Mouse (Mus musculus) embryonic facial prominence, embryonic 11.5 days (tissue): ENCODE data around the gene 3110082I17Rik. TPM values are rescaled to one million over a fixed set of nuclear protein-coding genes. Genes with fewer than 3 reads are reported as not detected.

ENCODE experiments used
- ATAC-seq: fragments of 200-750 bp; cut with Nextera tagmentation; replicated peaks from 2 replicates; pipeline ENCODE4 v1.8.0; 2017; ENCODE audit warnings: low read depth; ENCODE audit not compliant: insufficient number of reproducible peaks, low FRiP score, low TSS enrichment
- DNase-seq: peaks from one replicate; pipeline ENCODE4 v3.0.0-alpha.2; 2015; ENCODE audit warnings: low spot score
- H3K27ac ChIP-seq: fragments of 300-500 bp; sonication (generic); replicated peaks from 2 replicates; pipeline ENCODE4 v1.5.1; 2014; ENCODE audit warnings: mild to moderate bottlenecking, low read depth, low read length, control low read depth
- H3K27me3 ChIP-seq: fragments of 300-500 bp; sonication (generic); 2 replicates; pipeline ENCODE4 v1.6.1; 2014; ENCODE audit warnings: mild to moderate bottlenecking, low read length, moderate library complexity, mixed read lengths; ENCODE audit not compliant: control insufficient read depth, insufficient read depth
- H3K36me3 ChIP-seq: fragments of 300-500 bp; sonication (generic); replicated peaks from 2 replicates; pipeline ENCODE4 v1.6.1; 2014; ENCODE audit warnings: low read depth, mild to moderate bottlenecking, low read length, moderate library complexity, mixed read lengths; ENCODE audit not compliant: control insufficient read depth, insufficient read depth
- H3K4me1 ChIP-seq: fragments of 300-500 bp; sonication (generic); 2 replicates; pipeline ENCODE4 v1.6.1; 2014; ENCODE audit warnings: low read length, mixed read lengths; ENCODE audit not compliant: control insufficient read depth, insufficient read depth
- H3K4me2 ChIP-seq: fragments of 300-500 bp; sonication (generic); 2 replicates; pipeline ENCODE4 v1.6.1; 2014; ENCODE audit warnings: low read depth, mild to moderate bottlenecking, control low read depth, low read length, moderate library complexity
- H3K4me3 ChIP-seq: fragments of 300-500 bp; sonication (generic); 2 replicates; pipeline ENCODE4 v1.5.1; 2014; ENCODE audit warnings: low read depth, low read length, control low read depth
- H3K9ac ChIP-seq: fragments of 300-500 bp; sonication (generic); replicated peaks from 2 replicates; pipeline ENCODE4 v1.6.1; 2014; ENCODE audit warnings: mild to moderate bottlenecking, control low read depth, low read length
- H3K9me3 ChIP-seq: fragments of 300-500 bp; sonication (generic); replicated peaks from 2 replicates; pipeline ENCODE4 v1.6.1; 2016; ENCODE audit warnings: mild to moderate bottlenecking, low read length, inconsistent platforms, mixed read lengths; ENCODE audit not compliant: control insufficient read depth
- WGBS: fragments of 180-500 bp; shearing (Covaris S2); extraction: QIAGEN DNeasy Blood & Tissue Kit; methylation state at CpG from one replicate; pipeline ENCODE4 v1.1.7; 2014; 5-methylcytosine and 5-hydroxymethylcytosine counted together
- polyA plus RNA-seq: library from polyadenylated mRNA; unstranded; fragments of >200 nt; fragmentation: Nextera tagmentation; extraction: Ambion mirVana; gene quantifications from 2 replicates; pipeline ENCODE4 v1.2.1, GENCODE M21; 2014

The 3110082I17Rik gene
- polyA plus RNA-seq, 1 experiment from 2014 or later = 27.1 TPM

- ATAC-seq (no peak), DNase-seq (no peak)
- no peak overlapping the region for H3K4me3 ChIP-seq
- H3K9ac ChIP-seq = no peak overlapping the region
- no peak overlapping the region for H3K27ac ChIP-seq
- no peaks in the 10 kb centered on the region for H3K36me3 ChIP-seq
- no peaks in the 10 kb centered on the region for H3K9me3 ChIP-seq
- no peaks in the 10 kb centered on the region for H3K4me1 ChIP-seq
- WGBS = 85% methylated on average over 4 of the region's 4 CpGs
- no peaks in the 10 kb centered on the region for H3K27me3 ChIP-seq
- H3K4me2 ChIP-seq = no peak overlapping the region
These were observed 46.8 kb downstream of the 3110082I17Rik start for GRCm38 (mm10) chr5:139413545-139413944.

DNA sequence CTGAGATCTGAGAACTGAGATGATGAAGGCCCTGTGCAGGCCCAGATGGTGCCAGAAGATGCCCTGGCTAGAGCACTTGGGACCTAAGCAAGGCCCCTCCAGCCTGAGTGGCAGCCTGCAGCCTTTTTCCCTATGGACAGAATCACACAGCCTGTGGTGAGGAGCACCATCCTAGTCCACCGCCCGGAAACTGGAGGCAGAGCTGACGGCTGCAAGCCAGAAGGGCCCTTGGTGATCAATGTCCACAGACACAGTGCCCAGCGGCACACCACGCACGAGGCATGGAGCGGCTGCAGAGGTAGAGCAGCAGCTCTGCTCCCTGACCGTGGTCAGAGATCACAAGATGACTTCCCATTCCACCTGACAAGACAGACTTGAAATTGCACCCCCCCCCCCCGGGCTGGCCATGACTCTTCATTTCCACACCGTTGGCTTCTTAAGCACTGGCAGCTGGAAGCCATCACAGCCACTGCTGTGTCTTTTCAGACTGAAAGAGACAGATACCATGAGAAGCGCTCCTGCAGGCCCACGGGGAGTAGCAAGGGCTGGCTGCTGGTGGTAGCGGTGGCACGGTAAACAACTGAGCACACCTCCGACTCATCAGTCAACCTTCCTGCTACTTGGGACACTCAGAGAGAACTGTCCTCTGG lies 48.5 kb downstream of the 3110082I17Rik start:
- no peak overlapping the region for H3K4me2 ChIP-seq
- WGBS = 84% methylated on average over 15 of the region's 15 CpGs
- H3K27me3 ChIP-seq = no peaks in the 10 kb centered on the region
- ATAC-seq (no peak), DNase-seq (no peak)
- no peak overlapping the region for H3K4me3 ChIP-seq
- H3K27ac ChIP-seq = no peak overlapping the region
- H3K9ac ChIP-seq = no peak overlapping the region
- no peaks in the 10 kb centered on the region for H3K36me3 ChIP-seq
- H3K4me1 ChIP-seq = no peaks in the 10 kb centered on the region
- no peaks in the 10 kb centered on the region for H3K9me3 ChIP-seq

DNA sequence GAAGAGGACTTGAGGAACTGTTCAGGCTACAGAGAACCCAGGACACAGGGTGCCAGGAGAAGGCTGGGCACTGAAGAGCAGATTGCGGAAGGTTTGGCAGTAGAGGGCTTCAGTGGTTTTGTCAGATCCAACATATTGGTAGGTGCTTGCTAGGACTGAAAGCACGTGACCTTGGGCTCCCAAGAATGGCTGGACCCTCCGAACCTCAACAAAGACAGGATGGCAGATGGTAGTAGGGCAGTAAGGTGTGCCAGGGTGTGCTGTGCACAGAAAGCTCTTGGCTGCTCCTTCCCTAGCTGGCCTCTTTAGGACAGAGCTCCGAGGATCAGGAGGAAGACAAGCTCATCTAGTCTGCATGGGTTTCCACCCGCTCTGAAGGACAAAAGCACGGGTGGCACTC lies 49.2 kb downstream of the 3110082I17Rik start:
- Histone ChIP-seq H3K36me3 (no peaks in the 10 kb centered on the region), H3K9ac (no peak overlapping the region), H3K9me3 (no peaks in the 10 kb centered on the region), H3K4me3 (no peak overlapping the region), H3K27ac (no peak overlapping the region), H3K4me1 (no peaks in the 10 kb centered on the region), H3K4me2 (no peak overlapping the region), H3K27me3 (no peaks in the 10 kb centered on the region)
- 94% methylated on average over 6 of the region's 6 CpGs for WGBS
- no peak for DNase-seq
- no peak for ATAC-seq

DNA sequence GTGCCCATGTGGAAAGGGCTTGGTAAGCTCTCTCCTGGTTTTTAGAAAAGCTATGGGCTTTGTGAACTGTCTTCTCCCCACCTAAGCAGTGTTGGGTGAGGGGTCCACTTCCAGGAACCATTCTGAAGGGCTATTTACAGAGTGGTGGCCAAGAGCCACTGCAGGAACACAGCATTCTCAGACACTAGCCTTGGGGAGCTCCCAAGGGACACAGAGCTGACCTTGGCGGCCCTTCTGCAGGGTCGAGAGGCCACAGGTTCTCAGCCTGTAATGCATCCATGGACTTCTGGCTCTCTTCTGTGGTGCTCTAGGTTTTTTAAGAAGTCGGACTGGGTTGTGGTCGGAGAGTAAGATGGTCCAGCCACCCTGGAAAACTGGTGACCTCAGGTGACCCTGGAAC lies 50.3 kb downstream of the 3110082I17Rik start:
- 77% methylated on average over 4 of the region's 4 CpGs for WGBS
- H3K27me3 ChIP-seq = no peaks in the 10 kb centered on the region
- H3K9me3 ChIP-seq = no peaks in the 10 kb centered on the region
- no peak for DNase-seq
- H3K27ac ChIP-seq = no peak overlapping the region
- no peaks in the 10 kb centered on the region; the same call in 1 of the 2 replicates for H3K4me1 ChIP-seq
- no peak overlapping the region for H3K4me2 ChIP-seq
- H3K9ac ChIP-seq = no peak overlapping the region
- no peak overlapping the region for H3K4me3 ChIP-seq
- H3K36me3 ChIP-seq = no peaks in the 10 kb centered on the region
- ATAC-seq = no peak

GRCm38 (mm10) chr5:139409412-139409811 lies 50.9 kb downstream of the 3110082I17Rik start:
- H3K27me3 ChIP-seq = no peaks in the 10 kb centered on the region
- no peaks in the 10 kb centered on the region for H3K9me3 ChIP-seq
- no peak overlapping the region for H3K4me2 ChIP-seq
- H3K9ac ChIP-seq = no peak overlapping the region
- 80% methylated on average over 12 of the region's 12 CpGs for WGBS
- H3K4me1 ChIP-seq = no peaks in the 10 kb centered on the region; the same call in 1 of the 2 replicates
- DNase-seq = no peak
- no peak overlapping the region for H3K4me3 ChIP-seq
- no peaks in the 10 kb centered on the region for H3K36me3 ChIP-seq
- H3K27ac ChIP-seq = no peak overlapping the region
- no peak for ATAC-seq

DNA sequence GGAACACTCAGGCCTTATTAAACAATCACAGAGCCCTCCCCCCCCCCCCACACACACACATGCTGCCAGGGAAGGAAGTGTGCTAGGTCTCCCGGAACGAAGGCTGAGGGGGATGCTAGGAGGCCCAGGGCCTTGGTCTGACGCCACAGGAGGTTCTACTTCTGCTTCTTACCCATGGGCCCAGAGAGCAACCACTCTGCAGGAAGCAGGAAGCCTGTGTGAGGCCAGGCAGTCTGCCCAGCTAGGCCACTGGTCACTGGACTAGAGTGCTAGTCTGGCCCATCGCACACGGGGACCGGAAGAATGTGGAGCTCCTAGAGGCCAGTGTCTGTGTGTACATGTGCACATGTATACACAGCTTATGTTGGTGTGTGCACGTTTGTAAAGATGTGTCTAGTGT lies 51.8 kb downstream of the 3110082I17Rik start:
- DNase-seq (no peak), ATAC-seq (no peak)
- WGBS = 84% methylated on average over 7 of the region's 7 CpGs
- Histone ChIP-seq H3K4me3 (no peak overlapping the region), H3K4me1 (no peaks in the 10 kb centered on the region; the same call in 1 of the 2 replicates), H3K4me2 (no peak overlapping the region), H3K27ac (no peak overlapping the region), H3K27me3 (no peaks in the 10 kb centered on the region), H3K9me3 (no peaks in the 10 kb centered on the region), H3K36me3 (no peaks in the 10 kb centered on the region), H3K9ac (no peak overlapping the region)

DNA sequence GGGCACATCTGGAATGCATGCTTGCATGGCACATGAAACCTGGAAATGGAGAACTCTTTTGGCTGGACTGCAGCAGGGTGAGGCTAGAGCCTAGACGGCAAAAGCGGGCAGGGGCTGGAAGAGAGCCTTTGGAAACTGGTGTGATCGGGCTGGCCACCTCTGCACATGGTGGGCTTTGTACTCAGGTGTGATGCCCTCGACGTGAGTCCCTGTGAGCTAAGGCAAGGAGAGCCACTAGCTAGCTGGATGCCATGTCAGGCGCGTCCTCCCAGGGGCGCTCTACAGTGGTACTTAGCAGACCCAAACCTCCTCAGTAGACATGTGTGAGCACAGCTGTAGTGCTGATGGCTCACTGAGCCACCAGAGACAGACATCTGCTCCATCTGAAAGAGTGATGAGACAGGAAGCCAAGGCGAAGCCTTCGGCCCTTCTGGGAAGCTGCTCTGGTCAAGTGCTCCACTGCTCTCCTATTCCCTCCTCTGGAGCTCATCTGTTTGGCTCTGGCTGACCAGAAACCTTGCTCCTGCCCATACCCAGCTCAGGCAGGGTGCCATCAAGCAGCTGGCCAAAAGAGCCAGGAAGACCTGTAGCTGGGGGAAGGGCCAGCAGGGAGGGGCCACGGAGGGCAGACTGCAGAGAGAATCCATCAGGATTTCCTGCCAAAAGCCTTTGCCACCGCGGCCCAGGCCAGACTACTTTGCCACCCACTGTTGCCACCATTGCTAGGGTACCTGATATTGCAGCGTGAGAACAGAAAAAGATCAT lies 53.0 kb downstream of the 3110082I17Rik start:
- Histone ChIP-seq H3K4me2 (no peak overlapping the region), H3K4me1 (no peaks in the 10 kb centered on the region; the same call in 1 of the 2 replicates)

DNA sequence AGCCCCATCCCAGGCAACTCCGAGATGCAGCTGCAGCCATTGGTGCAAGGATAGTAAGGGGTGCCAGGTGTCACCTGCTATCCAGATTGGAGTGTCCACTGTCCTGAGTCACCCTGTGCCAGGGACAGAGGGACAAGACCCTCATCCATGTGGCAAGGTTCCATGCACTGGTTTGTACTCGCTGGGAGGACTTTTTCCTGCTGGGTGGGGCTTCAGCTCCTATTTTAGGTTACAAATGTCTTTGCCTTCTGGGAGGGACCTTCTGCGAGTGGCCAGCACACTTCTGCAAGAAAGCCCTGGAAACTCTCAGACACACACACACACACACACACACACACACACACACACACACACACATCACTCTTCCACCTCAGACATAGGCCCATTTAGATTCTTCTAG lies 54.4 kb downstream of the 3110082I17Rik start:
- no peak overlapping the region for H3K9ac ChIP-seq
- no peaks in the 10 kb centered on the region for H3K9me3 ChIP-seq
- no peaks in the 10 kb centered on the region for H3K27me3 ChIP-seq
- DNase-seq (no peak), ATAC-seq (0 out of 2 replicates have a peak, but pooled peaks have one; percentile 10)
- H3K4me1 ChIP-seq = no peaks in the 10 kb centered on the region; the same call in 1 of the 2 replicates
- no peak overlapping the region for H3K27ac ChIP-seq
- H3K4me2 ChIP-seq = no peak overlapping the region
- H3K4me3 ChIP-seq = no peak overlapping the region
- 85% methylated on average over 3 of the region's 3 CpGs for WGBS
- H3K36me3 ChIP-seq = no peaks in the 10 kb centered on the region

More for the DNA sequence above, 53.0 kb downstream of the 3110082I17Rik start:
- H3K27me3 ChIP-seq = no peaks in the 10 kb centered on the region
- ATAC-seq = no peak
- H3K9ac ChIP-seq = no peak overlapping the region
- no peak overlapping the region for H3K27ac ChIP-seq
- no peaks in the 10 kb centered on the region for H3K36me3 ChIP-seq
- 81% methylated on average over 14 of the region's 14 CpGs for WGBS
- H3K9me3 ChIP-seq = no peaks in the 10 kb centered on the region
- no peak for DNase-seq
- no peak overlapping the region for H3K4me3 ChIP-seq
